Mouse (Mus musculus): ENCODE measurements at regions not wholly inside any gene's neighbourhood (a gene's known extent, or its start where the extent isn't known, plus 50 kb on each side); places are given as distances from the start of the nearest gene placed in this dataset.
"Not testable (repeated sequence)": the region's sequence is repeated elsewhere in the genome, so short reads cannot be mapped to it uniquely, and the experiment has no call there.

DNA sequence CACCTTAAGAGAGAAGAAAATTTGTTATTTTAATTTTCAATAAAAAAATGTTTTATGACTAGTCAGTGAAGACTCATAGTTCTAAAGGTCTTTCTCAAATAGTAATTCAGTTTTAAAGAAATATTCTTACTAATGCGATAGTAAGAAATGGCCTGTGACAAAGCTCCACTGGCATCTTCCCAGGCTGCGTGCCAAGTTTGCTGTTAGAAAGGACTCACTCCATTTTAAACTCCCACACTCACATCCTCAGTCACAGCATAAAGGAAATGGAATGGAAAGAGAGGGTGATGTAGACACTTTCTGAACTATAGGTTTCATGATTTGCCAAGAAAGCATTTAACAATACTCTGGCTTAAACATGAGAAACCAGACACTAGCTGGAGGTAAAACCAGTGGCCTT lies 436.6 kb downstream of the Mei4 start:
- DNase-seq = no peak

DNA sequence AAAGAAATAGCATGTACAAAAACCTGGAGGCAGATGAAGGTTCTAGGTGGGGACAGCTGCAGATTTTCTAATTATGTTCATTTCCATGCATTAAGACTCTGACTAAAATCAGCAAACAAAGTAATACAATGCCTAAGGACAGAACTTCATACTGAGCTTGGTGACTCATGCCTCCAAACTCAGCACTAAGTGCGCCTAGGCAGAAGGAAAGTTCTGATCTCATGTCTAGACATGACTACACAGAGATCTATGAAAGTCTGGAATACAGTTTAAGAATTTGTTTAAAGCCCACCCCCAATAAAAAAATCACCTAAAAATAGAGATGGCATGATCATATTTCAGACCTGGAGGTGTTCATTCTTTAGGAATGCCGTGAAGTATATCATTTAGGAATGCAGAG lies 442.8 kb downstream of the Mei4 start:
- DNase-seq = no peak

DNA sequence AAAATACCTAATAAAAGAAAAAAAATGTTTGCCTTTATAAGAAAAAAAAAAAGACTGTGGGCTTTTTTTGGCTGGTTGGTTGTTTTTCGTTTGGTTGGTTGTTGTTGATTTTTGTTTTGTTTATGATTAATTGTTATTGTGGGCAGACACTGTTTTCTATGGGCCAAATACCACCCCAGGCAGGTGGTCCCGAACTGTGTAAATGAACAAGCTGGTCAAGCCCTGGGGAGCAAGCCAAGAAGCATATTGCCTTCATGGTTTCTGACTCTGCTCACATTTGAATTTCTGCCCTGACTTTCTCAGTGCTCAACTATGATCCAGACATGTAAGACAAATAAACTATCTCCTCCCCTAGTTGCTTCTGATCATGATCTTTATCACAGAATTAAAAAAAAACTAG lies 449.0 kb downstream of the Mei4 start:
- DNase-seq = no peak

DNA sequence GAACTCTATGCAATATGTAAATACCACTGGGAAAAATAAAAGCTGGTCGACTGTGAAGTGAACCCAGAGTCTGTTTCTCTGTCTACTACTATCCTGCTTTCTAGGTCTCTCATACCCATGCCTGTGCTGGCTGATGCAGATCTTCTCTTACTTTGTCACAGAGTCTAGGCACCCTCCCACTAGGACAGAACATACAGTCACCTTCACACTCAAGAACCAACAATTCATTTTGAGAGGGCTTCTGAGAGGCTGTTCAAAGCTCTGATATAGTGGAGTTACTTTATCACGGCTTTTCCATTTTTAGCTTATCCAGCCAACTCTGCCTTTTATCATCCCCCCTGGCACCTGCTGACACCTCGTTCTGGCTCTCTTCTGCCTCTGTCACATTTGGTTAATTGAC lies 477.0 kb downstream of the Mei4 start:
- DNase-seq = no peak

DNA sequence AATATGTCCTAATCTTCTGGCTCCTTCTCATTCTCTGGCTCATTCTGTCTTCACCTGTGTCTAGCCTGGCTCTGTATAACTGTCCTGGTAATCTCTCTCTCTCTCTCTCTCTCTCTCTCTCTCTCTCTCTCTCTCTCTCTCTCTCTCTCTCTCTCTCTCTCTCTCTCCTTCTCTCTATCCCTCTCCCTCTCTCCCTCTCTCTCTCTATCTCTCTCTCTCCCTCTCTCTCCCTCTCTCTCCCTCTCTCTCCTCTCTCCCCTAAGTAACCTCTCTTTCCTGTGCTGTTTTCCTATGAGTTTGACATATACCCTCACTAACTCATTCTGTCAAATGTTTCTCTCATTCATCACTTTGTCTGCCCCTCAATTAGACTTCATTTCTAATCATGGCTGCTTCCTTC lies 478.6 kb upstream of the Irak1bp1 start:
- DNase-seq = not testable (repeated sequence)

DNA sequence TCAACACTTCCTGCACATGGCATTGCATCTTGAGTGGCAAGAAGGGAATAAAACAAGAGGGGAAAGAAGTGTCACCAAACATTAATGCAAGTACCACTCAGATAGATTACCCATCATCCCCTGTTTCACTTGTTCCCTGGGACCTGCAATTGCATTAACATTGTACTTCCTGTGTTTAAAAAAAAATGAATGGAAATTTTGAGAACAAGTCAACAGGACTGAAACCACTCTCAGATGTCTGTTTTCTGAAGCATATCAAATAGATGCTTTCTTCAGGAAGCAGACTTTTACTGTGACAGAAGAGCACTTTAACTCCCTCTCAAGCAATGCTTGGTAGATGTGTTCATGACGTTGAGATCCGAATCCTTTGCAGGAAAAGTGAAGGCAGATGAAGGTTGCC lies 469.8 kb upstream of the Irak1bp1 start:
- no peak for DNase-seq

DNA sequence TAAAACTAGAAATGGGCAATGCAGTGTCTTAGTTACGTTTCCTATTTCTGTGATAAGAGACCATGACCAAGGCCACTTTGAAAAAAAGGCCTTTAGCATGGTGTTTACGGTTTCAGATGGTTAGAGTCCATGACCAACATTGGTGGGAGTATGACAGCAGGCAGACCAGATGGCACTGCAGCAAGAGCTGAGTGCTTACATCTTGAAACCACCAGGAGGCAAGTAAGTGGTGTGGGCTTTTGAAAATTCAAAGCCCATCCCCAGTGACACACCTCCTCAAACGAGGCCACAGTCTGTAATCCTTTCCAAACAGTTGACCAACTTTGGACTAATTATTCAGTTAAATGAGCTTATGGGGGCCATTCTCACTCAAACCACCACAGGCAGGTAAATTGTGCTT lies 427.0 kb upstream of the Irak1bp1 start:
- DNase-seq = no peak

DNA sequence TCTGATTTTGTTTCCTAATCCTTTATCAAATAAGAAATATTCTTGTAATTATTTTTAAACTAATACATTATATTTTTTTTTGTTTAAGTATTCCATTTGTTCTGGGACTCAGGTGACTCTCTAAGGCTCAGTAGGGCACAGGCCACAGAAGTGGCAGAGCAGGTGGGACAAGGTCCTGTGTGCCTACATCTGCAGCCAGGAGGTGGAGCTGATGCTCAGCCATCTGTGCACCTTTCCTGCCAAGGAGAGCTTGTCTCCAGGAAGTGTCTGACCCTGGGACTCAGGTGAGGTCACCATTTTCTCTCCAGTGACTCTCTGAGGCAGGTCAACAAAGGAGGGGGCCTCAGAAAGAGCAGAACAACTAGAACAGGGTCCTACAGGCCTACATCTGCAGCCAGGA lies 425.3 kb upstream of the Irak1bp1 start:
- peak; percentile 1 for DNase-seq

DNA sequence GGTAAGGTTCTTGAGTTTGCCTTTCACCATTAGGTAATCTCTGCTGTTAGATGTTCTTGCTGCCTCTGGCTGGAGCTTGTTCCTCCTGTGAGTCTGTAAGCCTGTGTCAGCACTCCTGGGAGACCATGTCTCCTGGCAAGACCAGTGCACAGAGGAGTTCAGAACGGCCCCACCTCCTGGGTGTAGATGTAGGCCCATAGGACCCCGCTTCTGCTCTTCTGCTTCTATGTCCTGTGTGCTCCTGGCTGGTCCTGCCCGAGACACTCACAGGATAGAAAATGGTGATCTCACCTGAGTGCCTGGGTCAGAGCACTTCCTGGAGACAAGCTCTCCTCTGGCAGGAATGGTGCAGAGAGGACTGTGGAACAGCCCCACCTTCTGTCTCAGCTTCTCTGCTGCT lies 422.2 kb upstream of the Irak1bp1 start:
- no peak for DNase-seq

DNA sequence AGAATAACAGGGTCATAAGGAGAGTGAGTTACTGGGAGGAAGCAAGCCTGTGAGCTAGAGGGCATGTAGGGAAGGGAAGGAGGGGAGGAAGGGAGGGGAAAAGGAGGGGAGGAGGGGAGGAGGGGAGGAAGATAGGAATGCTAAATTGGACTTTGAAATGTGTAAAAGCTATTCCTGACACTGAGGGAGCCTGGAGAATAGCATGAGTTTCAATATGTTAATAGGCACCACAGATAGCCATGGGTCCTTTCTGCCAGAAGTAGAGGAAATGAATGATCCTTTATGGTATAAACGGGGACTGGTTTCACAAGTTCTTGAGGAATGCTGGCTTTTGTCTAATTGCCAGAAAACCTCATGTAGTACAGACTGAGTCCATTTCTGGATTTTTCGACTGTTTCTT lies 420.4 kb upstream of the Irak1bp1 start:
- DNase-seq = no peak
